Mouse (Mus musculus): ENCODE results near the gene Gm37240. TPM values are rescaled to one million over a fixed set of nuclear protein-coding genes. Genes with fewer than 3 reads are reported as not detected.

Gm37240 gene
- polyA plus RNA-seq, 1 experiment, result not detected

DNA sequence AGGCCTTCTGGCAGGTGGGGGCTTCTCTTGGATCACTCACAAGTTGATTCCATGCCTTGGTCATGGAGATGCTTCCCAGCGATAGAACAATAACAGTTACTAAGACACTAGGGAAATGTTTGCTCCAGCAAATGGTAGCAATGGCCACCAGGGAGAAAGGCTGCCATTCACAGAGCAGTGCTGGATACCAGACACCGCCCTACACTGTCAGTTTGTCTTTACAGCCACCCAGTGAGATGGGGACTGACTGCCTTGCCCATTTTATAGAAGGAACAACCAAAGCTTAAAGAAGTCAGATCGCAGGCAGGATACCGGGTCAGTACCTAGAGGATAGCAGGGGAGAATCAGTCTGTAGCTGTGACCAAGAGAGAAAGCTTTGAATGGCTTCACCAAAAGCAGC, 129.9 kb downstream of the Gm37240 start:
- TF ChIP-seq GATA1 (IDR thresholded peaks at IDR 0.05; ENCODE audit: low read length), result no peak

DNA sequence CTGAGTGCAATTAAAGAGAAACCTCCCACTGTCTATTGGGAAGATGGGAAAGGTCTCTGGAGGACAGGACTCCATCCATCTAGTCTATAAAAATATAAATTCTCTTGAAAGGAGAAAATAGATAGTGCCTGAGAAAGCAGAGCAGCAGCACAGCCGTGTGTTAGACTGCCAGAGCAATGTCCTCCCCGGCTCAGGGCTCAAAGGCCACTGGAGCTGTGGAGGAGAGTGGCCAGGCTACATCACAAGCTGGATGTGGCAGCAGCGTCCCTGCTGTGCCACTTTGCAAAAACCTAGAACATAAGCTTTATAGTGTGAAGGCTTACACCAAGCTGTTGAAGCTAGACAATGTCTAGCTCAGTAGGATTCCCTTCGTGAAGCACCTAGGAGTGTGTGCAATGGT, 138.0 kb downstream of the Gm37240 start:
- TF ChIP-seq GATA1 (IDR thresholded peaks at IDR 0.05; ENCODE audit: low read length), result no peak

DNA sequence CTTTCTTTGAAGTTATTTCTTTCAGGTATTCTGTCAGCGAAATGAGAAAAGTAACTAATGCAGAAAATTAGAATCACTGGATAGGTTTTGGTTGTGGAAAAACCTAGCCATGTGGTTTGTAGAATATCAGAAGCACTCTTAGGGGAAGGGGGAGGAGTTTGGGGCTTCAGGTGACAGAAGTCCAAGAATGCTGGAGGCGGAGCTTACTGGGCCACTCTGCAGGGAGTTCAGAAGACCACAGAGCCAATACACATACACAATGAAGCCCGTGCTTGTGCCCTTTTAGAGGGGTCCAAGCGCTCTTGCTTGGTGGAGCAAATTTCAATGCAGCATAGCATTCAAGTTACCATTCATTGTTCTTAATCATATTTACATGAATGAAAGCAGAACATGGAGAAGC, 138.5 kb downstream of the Gm37240 start:
- TF ChIP-seq GATA1 (IDR thresholded peaks at IDR 0.05; ENCODE audit: low read length), result no peak

DNA sequence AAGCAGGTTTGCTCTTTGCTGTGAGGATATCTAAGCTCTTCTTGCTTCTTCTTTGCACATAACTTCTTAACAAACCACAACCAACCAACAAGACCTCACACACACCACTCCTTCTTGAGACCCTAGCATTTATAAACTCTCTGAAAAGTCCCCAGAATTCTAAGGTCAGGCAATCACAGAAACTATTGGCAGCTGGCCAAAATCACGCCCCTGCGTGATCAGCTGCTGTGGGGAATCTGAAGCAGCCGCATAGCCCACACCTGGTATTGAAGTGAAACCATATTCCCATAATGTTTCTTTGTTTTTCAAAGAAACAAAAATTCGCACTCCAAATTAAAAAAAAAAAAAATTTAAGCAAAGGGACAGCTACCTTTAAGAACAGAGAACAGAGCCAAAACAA, 141.2 kb downstream of the Gm37240 start:
- no peak for TF ChIP-seq GATA1 (IDR thresholded peaks at IDR 0.05; ENCODE audit: low read length)

DNA sequence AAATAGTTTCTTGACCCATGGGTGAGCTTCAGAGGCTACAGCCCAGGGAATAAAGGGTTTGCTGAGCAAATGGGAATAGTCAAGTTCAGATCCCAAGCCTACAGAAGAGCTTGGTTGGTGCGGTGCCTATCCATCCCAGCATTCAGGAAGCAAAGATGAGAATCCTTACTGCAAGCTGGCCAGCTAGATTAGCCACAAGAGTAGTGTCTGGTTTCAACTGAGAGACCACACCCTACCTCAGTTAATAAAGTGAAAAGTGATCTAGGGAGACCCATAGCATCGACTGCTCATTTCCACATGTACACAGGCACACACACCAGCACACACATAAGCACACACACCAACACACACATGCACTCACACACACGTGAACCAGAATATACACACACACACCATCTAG, 145.6 kb downstream of the Gm37240 start:
- TF ChIP-seq GATA1 (IDR thresholded peaks at IDR 0.05; ENCODE audit: low read length), result no peak

DNA sequence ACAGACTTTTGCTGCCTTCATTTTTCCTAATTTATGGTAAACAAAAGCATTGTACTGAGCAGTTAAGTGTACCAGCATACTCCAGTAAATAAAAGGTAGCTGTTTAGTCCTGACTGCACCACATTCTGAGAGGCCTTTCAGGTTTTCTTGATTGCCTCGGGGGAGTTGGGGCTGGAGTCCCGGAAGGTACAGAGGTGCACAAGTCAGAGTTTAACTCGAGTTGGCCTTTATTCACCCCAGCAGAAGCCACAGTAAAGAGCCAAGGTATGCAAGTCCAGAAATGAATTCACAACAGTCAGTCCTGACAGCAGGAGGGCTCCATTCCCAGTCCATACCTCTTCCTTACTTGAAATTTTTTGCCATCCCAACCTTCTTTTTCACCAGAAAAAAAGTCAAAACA, 148.7 kb downstream of the Gm37240 start:
- TF ChIP-seq GATA1 (IDR thresholded peaks at IDR 0.05; ENCODE audit: low read length), result no peak

DNA sequence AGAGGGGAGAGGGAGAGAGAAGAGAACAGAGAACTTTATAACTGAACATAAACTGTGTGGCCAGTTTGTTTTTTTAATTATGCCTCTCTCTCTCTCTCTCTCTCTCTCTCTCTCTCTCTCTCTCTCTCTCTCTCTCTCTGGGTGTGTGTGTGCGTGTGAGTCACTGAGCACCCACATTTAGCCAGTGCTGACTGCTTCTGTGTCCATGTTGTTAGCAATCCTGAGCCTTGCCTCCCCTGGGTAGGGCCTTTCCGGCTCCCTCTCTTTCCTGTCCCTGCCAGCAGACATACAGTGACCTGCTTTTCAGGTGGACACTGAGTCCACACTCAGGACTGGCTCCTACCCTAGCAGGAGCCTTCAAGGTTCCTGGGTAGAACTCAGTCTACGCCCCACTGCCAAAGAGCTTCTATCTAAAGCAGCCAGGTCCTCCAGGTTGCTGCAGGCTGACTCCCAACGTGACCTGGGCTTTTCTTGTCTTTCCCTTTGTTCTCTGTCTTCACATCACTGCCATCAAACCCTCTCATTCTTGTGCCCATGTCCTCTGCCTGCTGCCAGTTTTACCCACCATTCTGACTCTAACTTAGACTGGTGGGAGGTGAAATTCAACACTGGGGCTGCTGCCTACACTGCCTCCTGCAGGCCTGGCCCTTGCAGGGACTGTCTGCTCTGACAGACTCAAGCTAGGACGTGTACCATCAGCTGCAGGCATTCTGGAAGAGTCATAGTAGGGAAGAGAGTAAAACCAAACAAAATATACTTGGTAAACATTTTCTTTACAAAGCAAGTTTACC, 153.2 kb downstream of the Gm37240 start:
- no peak for TF ChIP-seq GATA1 (IDR thresholded peaks at IDR 0.05; ENCODE audit: low read length)

DNA sequence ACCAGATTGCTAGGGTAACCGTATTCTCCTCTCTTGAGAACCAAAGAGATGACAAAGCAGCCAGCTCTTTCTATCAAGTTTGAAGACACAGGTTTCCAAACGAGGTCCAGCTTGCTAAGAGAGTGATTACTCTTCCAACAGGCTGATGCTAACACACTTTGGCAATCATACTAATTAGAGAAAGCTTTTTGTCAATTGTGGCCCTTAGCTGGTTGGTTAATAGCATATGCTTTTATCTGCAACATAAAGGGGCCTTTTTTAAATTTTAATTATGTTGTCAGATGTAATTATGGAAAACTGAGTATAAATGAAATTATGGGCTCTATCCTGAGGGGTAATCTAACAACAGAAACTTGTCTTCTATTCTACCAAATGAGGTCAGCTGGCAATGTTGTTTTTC, 160.1 kb downstream of the Gm37240 start:
- TF ChIP-seq GATA1 (IDR thresholded peaks at IDR 0.05; ENCODE audit: low read length), result no peak

DNA sequence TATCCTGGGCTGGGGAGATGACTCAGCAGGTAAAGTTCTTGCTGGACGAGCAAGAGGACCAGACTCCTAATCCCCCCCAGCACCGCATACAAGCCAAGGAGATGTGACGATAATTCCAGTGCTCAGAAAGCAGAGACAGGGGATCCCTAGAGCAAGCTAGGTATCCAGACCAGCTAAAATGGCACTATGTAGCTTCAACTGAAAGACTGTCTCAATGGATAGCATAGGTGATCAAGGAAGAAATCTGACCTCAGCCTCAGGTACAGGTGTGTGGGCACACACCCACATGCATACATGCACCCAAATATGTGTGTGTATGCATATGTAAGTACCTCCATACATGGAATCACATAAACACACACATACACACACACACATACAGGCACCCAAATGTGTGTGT, 161.3 kb downstream of the Gm37240 start:
- TF ChIP-seq GATA1 (IDR thresholded peaks at IDR 0.05; ENCODE audit: low read length), result no peak

DNA sequence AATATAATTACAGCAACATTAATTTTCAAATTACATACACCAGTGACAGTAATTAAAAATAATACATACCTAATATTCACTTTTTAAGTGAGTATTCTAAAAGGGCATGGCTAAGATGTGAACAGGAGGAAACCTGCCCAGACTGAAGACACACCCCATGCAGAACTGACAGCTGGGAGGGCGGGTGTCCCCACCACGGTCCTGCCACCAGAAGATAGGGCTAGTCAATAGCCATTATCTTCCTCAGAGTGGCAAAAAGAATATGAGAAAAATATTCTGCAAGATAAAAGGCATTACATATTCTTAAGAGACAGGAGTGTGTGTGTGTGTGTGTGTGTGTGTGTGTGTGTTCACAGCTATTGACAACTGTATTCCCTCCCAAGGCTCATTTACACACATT, 162.2 kb downstream of the Gm37240 start:
- no peak for TF ChIP-seq GATA1 (IDR thresholded peaks at IDR 0.05; ENCODE audit: low read length)

DNA sequence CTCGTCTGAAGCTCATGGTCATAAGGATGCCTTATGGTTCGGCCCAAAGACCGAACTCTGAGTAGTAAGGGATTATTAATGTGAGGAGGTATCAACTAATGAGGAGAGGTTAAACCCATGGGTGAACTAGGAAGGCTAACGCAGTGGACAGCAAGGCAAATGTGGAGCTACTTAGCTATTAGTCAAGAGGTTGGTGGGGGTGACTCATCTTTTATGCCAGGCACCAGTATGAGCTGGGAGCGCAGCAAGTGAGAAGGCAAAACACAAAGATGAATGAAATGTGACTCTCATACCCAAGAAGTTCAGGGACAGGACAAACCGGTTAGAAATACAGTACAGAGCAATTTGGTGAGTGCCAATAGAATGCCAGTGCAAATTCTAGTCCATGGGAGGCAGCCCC, 164.7 kb downstream of the Gm37240 start:
- no peak for TF ChIP-seq GATA1 (IDR thresholded peaks at IDR 0.05; ENCODE audit: low read length)

DNA sequence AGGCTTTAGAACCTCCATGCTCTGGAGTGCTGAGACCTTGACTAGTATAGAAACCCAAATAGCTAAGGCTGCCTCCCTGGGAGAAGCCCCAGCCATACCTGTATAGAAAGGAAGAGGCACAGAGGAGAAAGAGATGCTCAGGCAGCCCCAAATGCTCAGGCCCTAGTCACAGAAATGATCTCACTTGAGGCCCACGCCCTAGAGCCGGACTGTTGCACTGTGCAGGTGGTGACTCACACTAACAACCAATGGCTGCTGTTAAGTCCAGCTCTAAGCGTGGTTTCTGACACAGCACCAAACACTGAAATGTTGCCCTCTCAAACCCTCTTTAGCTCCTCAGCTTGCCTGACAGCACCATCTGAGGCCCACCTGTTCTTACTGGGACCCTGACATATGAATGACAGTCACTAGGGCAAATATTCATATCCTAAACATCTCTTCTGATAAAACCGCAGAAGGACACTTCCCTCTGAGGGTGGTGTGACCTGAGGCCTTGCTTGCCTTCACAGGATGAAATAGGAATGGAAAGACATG, 171.5 kb downstream of the Gm37240 start:
- no peak for TF ChIP-seq GATA1 (IDR thresholded peaks at IDR 0.05; ENCODE audit: low read length)

DNA sequence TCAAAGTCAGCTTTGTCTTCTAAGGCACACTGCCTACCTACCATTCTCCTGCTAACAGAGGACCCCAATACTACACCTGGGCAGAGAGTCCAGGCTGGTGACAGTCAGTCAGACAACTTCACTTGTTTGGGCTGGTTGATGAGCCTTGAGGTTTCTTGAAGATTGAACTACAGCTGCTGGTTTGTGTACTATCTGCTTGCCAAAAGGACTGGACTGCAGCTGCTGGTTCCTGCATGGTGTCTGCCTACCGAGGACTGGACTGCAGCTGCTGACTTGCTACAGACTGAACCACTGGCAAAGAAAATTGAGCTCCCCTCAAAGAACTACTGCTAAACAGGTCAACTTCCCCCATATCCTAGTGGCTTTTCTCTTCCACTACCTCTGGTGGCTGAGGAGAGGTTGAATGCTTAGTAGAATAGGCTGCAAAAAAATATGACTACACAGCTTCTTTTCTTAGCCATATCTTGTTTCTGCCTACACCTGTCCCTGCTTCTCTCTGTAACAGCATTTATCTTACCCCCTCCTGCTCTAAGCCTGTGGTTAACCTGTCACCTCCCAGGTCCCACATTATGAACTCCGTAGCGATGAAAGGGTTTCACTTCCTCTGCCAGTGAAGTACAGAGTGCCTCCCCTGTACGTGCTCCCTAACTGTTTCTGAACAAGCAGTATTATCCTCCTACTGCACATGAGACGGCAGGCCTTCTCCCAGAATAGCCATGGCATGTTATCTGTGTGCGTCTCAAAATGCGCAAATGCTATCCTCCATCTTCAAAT, 173.2 kb downstream of the Gm37240 start:
- TF ChIP-seq GATA1 (IDR thresholded peaks at IDR 0.05; ENCODE audit: low read length), result no peak

DNA sequence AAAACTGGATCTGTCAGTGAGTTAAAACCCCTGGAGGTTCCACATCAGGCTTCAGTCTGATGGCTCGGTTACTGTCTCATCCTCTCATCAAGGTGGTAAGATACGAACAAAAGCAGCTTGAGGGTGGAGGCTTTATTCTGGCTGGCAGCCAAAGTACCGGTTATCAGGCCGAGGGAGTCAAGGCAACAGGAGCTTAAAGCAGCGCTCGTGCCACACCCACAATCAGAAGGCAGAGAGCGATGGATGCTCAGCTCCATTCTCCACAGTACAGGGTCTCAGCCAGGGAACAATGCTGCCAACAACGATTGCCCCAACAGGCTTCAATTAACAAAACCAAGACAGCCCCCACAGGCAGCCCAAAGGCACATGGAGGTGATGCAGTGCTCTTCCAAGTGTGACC, 176.6 kb downstream of the Gm37240 start:
- no peak for TF ChIP-seq GATA1 (IDR thresholded peaks at IDR 0.05; ENCODE audit: low read length)

DNA sequence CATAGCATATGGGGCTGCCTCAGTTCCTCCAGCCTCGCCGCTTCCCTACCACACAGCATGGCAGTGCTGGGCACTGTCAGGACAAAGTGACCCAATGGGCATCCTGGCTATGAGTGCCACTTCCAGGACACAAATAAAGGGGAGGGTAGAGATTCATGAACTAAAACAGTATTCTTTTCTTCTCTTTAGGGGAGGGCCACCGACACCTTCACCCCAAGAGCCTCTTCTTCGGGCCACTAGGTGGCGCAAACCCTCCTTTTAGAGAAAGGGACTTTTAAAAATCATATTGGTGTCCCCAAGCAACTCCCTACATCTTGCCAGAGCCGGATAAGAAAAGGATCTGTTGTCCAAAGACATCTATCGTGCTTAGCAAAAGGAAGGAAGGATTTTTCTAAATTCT, 179.9 kb downstream of the Gm37240 start:
- no peak for TF ChIP-seq GATA1 (IDR thresholded peaks at IDR 0.05; ENCODE audit: low read length)

DNA sequence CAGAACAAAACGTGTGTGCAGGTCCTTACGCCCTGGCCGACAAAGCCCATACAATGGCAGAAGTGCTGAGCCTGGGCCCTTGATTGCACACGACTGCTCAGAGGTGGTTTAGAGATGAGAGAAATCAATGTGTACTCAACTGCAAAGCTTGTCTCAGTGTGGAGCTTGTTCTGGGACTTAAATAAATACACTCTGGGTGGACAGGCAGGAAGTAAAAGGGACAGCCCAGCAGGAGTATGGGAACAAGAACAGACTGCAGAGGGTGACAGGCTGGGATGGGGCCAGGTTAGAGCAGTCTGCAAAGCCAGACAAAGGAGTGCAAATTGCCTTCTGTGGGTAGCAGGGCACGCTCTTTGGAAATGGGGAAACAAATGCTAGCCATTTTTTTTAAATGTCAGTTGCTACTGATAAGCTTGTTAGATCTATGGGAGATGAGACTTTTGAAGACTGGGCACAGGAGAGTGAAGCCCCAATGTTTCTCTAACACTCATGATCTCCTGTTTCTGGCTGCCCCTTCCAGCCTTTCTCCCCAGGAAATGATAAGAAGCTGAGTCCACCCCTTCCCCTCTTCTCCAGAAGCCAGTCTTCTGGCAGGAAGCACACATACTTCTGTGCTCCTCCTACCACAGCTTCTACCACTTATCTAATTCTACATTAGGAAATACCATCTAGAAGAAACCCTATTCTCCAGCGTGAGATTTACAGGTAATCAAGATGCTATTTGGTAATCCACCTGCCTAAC, 184.0 kb downstream of the Gm37240 start:
- no peak for TF ChIP-seq GATA1 (IDR thresholded peaks at IDR 0.05; ENCODE audit: low read length)

Data from G1E-ER4 (cell line).